ENCODE assay signal across 8 mouse cellular contexts in the genomic region with DNA sequence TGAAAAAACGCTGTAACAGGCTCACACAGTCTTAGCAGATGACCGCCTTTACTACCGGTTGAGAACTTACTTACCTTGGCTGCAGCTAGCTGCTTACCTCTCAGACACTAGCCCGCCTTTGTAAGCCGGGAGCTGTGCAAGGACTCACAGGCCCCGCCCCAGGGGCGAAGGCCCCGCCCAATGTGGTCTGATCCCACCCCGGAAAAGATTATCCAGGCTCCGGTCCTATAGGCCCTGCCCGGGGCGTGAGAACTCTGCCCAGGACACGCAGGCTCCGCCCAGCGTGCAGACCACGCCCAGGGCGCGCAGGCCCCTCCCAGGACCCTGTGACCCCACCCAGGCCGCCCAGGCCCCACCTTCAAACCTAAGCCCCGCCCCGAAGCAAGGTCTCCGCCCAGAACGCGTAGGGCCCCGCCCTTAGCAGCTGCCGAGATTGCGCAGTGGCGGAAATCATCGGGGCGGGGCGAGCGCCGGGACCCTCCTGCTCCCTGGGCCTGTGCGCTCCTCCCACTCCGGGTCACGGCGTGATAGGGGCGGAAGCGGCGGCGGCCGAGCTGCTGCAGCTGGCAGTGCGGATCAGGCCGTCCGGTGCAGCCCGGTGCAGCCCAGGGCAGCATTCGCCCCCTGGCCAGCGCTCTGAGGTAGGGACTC. TPM values are rescaled to one million over a fixed set of nuclear protein-coding genes. Genes with fewer than 3 reads are reported as not detected.
DNase-seq lines count a peak whose midpoint lies in the region; ATAC-seq lines count a peak whose summit lies in the region.

A gene (plus strand): TSS at position 470 of the 651 bp plus-strand sequence.

- H3K4me3 ChIP-seq in forebrain, embryonic 14.5 days (ENCODE audit: low read depth, low read length): peak within 1 kb of the TSS; percentile 87
- H3K4me3 ChIP-seq in neural tube, embryonic 15.5 days (replicated peaks): peak within 1 kb of the TSS; percentile 96

- peak within 1 kb of the TSS; percentile 79 for H3K9ac ChIP-seq in forebrain, embryonic 14.5 days (ENCODE audit: low read length)
- H3K9ac ChIP-seq in neural tube, embryonic 15.5 days (replicated peaks): peak within 1 kb of the TSS; percentile 91

- H3K9me3 ChIP-seq in forebrain, embryonic 14.5 days (replicated peaks; ENCODE audit: control insufficient read depth, low read length): no peaks in the 10 kb centered on the region
- no peaks in the 10 kb centered on the region for H3K9me3 ChIP-seq in neural tube, embryonic 15.5 days (replicated peaks)

- peak within 1 kb of the TSS; percentile 63 for H3K27ac ChIP-seq in forebrain, embryonic 14.5 days (ENCODE audit: low read depth, low read length)
- H3K27ac ChIP-seq in neural tube, embryonic 15.5 days (replicated peaks): peak within 1 kb of the TSS; percentile 85

- intact Hi-C loops in heart, postnatal 14 days (cut with DNase I): no loop called here

- 2% methylated on average over 48 of the region's 48 CpGs for WGBS in forebrain, embryonic 14.5 days
- WGBS in neural tube, embryonic 15.5 days: under 1% methylated on average over 48 of the region's 48 CpGs

- H3K4me2 ChIP-seq in forebrain, embryonic 14.5 days (ENCODE audit: low read length): peak within 1 kb of the TSS; percentile 98
- H3K4me2 ChIP-seq in neural tube, embryonic 15.5 days: peak within 1 kb of the TSS; percentile 99

- ATAC-seq in forebrain, embryonic 14.5 days: peak; percentile 95
- peak; percentile 95 for ATAC-seq in neural tube, embryonic 15.5 days (ENCODE audit: low FRiP score)

- peaks cover 10% of the 10 kb centered on the region for H3K4me1 ChIP-seq in forebrain, embryonic 14.5 days (ENCODE audit: control insufficient read depth, insufficient read depth, low read length)
- peaks cover 21% of the 10 kb centered on the region for H3K4me1 ChIP-seq in neural tube, embryonic 15.5 days

- H3K27me3 ChIP-seq in forebrain, embryonic 14.5 days (replicated peaks; ENCODE audit: control insufficient read depth, insufficient read depth, low read length): no peaks in the 10 kb centered on the region
- no peaks in the 10 kb centered on the region for H3K27me3 ChIP-seq in neural tube, embryonic 15.5 days (replicated peaks)

- peak; percentile 98 for DNase-seq in ES-CJ7 (ENCODE audit: low read depth, low spot score)
- peak; percentile 98 for DNase-seq in cerebellum, adult 11 months
- peak; percentile 97 for DNase-seq in forebrain, embryonic 14.5 days (ENCODE audit: low spot score)
- DNase-seq in heart, postnatal 14 days: peak; percentile 99 to 100
- DNase-seq in layer of hippocampus, adult 11-12 months (ENCODE audit: low spot score): peak; percentile 98
- DNase-seq in lung, adult 18-20 months: peak; percentile 99
- peak; percentile 98 for DNase-seq in testis, postnatal 14 days (ENCODE audit: low spot score)

- H3K36me3 ChIP-seq in forebrain, embryonic 14.5 days (ENCODE audit: control insufficient read depth, insufficient read depth, low read length): 0 out of 2 replicates have a peak, but pooled peaks cover 2% of the 10 kb centered on the region
- peaks cover 3% of the 10 kb centered on the region; the same call in 1 of the 2 replicates for H3K36me3 ChIP-seq in neural tube, embryonic 15.5 days

RNA-seq across cellular contexts. Expression of the gene that starts here (rescaled TPM):
- polyA plus RNA-seq in forebrain, embryonic 14.5 days (2014; fragmentation: Nextera tagmentation; extraction: Ambion mirVana): 19.7 and 21.2 TPM in 2 replicates
- total RNA-seq in heart, postnatal 14 days (2021): 1 to 10 TPM; 7.6 to 8.5 TPM
- polyA plus RNA-seq in neural tube, embryonic 15.5 days (2015; fragmentation: Nextera tagmentation; extraction: Ambion mirVana): 13.6 and 15.4 TPM in 2 replicates

Comparison
In these comparisons a context has a peak if more than half of its experiments do, and no peak if none do; other contexts are left out.
1. Peak in every context shown above with its lines: DNase-seq, ATAC-seq, H3K4me3 ChIP-seq and H3K27ac ChIP-seq.